Mouse (Mus musculus) midbrain, embryonic 16.5 days (tissue): Measurements from ENCODE around the gene Tspan17. TPM values are rescaled to one million over a fixed set of nuclear protein-coding genes. Genes with fewer than 3 reads are reported as not detected.
"Not testable (repeated sequence)": the region's sequence is repeated elsewhere in the genome, so short reads cannot be mapped to it uniquely, and the experiment has no call there.

Experiments
- ATAC-seq: fragments of 200-750 bp; cut with Nextera tagmentation; 2 replicates; pipeline ENCODE4 v1.8.0; 2017; ENCODE audit warnings: moderate TSS enrichment
- H3K27ac ChIP-seq: fragments of 300-500 bp; sonication (generic); 2 replicates; pipeline ENCODE4 v1.5.1; 2014; ENCODE audit warnings: mild to moderate bottlenecking, low read length, mixed read lengths
- H3K27me3 ChIP-seq: fragments of 300-500 bp; sonication (generic); 2 replicates; pipeline ENCODE4 v1.6.1; 2014; ENCODE audit warnings: low read depth, low read length, mixed read lengths; ENCODE audit not compliant: control insufficient read depth, insufficient read depth
- H3K36me3 ChIP-seq: fragments of 300-500 bp; sonication (generic); 2 replicates; pipeline ENCODE4 v1.6.1; 2014; ENCODE audit warnings: mild to moderate bottlenecking, low read length, moderate library complexity, mixed read lengths; ENCODE audit not compliant: control insufficient read depth, insufficient read depth
- H3K4me1 ChIP-seq: fragments of 300-500 bp; sonication (generic); 2 replicates; pipeline ENCODE4 v1.6.1; 2014; ENCODE audit warnings: mild to moderate bottlenecking, low read length, mixed read lengths; ENCODE audit not compliant: control insufficient read depth, insufficient read depth
- H3K4me2 ChIP-seq: fragments of 300-500 bp; sonication (generic); 2 replicates; pipeline ENCODE4 v1.6.1; 2014; ENCODE audit warnings: mild to moderate bottlenecking, low read length, mixed read lengths
- H3K4me3 ChIP-seq: fragments of 300-500 bp; sonication (generic); 2 replicates; pipeline ENCODE4 v1.5.1; 2014; ENCODE audit warnings: low read depth, mild to moderate bottlenecking, low read length, moderate library complexity, mixed read lengths
- H3K9ac ChIP-seq: fragments of 300-500 bp; sonication (generic); 2 replicates; pipeline ENCODE4 v1.6.1; 2014; ENCODE audit warnings: low read depth, low read length, mixed read lengths
- H3K9me3 ChIP-seq: fragments of 300-500 bp; sonication (generic); replicated peaks from 2 replicates; pipeline ENCODE4 v1.6.1; 2014; ENCODE audit warnings: mild to moderate bottlenecking, low read length, mixed read lengths; ENCODE audit not compliant: control insufficient read depth, poor library complexity, severe bottlenecking
- WGBS: fragments of 180-500 bp; shearing (Covaris S2); extraction: QIAGEN DNeasy Blood & Tissue Kit; methylation state at CpG from one replicate; pipeline ENCODE4 v1.1.7; 2014; 5-methylcytosine and 5-hydroxymethylcytosine counted together
- polyA plus RNA-seq: library from polyadenylated mRNA; unstranded; fragments of >200 nt; fragmentation: Nextera tagmentation; extraction: Ambion mirVana; gene quantifications from 2 replicates; pipeline ENCODE4 v1.2.1, GENCODE M21; 2015

Tspan17 gene
- polyA plus RNA-seq, 1 experiment from 2014 or later, result 67.7 TPM

DNA sequence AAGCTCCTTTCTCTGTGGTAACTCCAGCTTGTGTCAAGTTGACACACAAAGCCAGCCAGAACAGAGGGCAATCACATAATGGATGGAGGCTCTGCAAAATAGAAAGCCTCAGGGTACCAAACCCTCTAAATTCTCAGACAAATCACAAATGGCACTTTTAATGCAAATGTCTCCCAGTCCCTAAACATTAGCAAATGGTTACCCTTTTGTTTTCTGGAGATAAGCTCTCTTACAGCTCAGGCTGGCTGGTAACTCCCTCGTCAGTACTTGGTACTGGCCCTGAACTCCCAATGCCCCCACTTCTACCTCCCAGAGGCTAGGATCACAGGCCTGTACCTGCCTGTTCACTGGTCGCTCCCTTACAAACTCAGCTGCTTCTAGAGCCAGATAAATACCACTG, 5.9 kb upstream of the Tspan17 start:
- Histone ChIP-seq H3K9me3 (no peaks in the 10 kb centered on the region), H3K4me2 (no peak overlapping the region)
- WGBS, result 50% methylated on average over 2 of the region's 2 CpGs

GRCm38 (mm10) chr13:54783698-54784097, 5.5 kb upstream of the Tspan17 start, which contains the start of gene Eif4e1b:
Eif4e1b (plus strand) TSS chr13:54783998.
- Histone ChIP-seq H3K4me2 (no peak within 1 kb of the TSS), H3K9ac (no peak within 1 kb of the TSS), H3K4me3 (no peak within 1 kb of the TSS), H3K9me3 (no peaks in the 10 kb centered on the region), H3K4me1 (no peaks in the 10 kb centered on the region), H3K36me3 (no peaks in the 10 kb centered on the region), H3K27me3 (no peaks in the 10 kb centered on the region), H3K27ac (no peak within 1 kb of the TSS)
- no peak for ATAC-seq
- 85% methylated on average over 4 of the region's 4 CpGs for WGBS

More for the DNA sequence above, 5.9 kb upstream of the Tspan17 start:
- H3K4me3 ChIP-seq, result no peak overlapping the region
- H3K9ac ChIP-seq, result no peak overlapping the region
- no peaks in the 10 kb centered on the region for H3K27me3 ChIP-seq
- ATAC-seq, result no peak
- no peak overlapping the region for H3K27ac ChIP-seq
- no peaks in the 10 kb centered on the region for H3K36me3 ChIP-seq
- H3K4me1 ChIP-seq, result no peaks in the 10 kb centered on the region

GRCm38 (mm10) chr13:54787591-54787990, 1.6 kb upstream of the Tspan17 start:
- WGBS, result 77% methylated on average over 2 of the region's 2 CpGs
- H3K4me2 ChIP-seq, ATAC-seq, H3K27ac ChIP-seq, H3K4me1 ChIP-seq, H3K4me3 ChIP-seq, H3K9me3 ChIP-seq, H3K27me3 ChIP-seq, H3K36me3 ChIP-seq, H3K9ac ChIP-seq: not testable (repeated sequence)

- under 1% methylated on average over 38 of the region's 38 CpGs for WGBS
- H3K4me3 ChIP-seq, result peak overlapping the region; percentile 68
- ATAC-seq, result peak; percentile 66
- H3K27me3 ChIP-seq, result peaks cover 3% of the 10 kb centered on the region
- H3K36me3 ChIP-seq, result no peaks in the 10 kb centered on the region
- H3K4me2 ChIP-seq, result peak overlapping the region; percentile 97
- H3K4me1 ChIP-seq, result no peaks in the 10 kb centered on the region; the same call in 1 of the 2 replicates
- peak overlapping the region; percentile 77 for H3K9ac ChIP-seq
- H3K27ac ChIP-seq, result peak overlapping the region; percentile 32; the same call in 1 of the 2 replicates
- H3K9me3 ChIP-seq, result no peaks in the 10 kb centered on the region
These were observed 602 bp downstream of the Tspan17 start for GRCm38 (mm10) chr13:54789561-54790397.

GRCm38 (mm10) chr13:54792259-54793230, 3.4 kb downstream of the Tspan17 start:
- Histone ChIP-seq H3K27me3 (peaks cover 3% of the 10 kb centered on the region), H3K9ac (no peak overlapping the region), H3K36me3 (no peaks in the 10 kb centered on the region), H3K4me2 (no peak overlapping the region), H3K9me3 (no peaks in the 10 kb centered on the region), H3K4me1 (no peaks in the 10 kb centered on the region; the same call in 1 of the 2 replicates), H3K4me3 (no peak overlapping the region), H3K27ac (no peak overlapping the region)
- ATAC-seq, result no peak
- 22% methylated on average over 21 of the region's 21 CpGs for WGBS

DNA sequence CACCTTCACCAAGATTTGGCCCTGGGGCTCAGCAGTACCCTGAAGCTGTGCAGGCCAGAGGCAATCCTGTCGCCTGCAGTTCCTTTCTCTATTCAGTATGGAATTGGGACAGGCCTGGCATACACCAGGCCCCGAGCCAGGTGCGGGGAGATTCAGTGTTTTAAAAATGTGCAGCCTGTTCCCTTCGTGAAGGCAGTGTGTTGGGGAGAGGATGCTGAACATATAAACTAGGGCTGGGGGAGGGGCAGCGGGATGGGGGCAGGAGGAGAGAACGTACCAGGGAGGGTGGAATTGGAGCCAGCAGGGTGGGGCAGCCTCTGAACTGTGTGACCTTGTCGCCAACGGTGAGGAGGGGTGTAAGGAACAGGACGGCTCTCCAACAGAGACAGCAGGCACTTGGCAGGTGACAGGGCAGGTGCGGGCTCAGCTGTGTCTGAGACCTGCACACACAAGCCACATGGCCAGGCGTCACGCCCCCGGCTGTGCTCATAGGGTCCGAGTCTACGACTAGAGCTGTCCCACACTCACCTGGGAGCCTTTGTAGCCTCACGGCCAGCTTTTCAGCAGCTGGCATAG, 4.9 kb downstream of the Tspan17 start:
- H3K4me2 ChIP-seq, result no peak overlapping the region
- H3K27ac ChIP-seq, result no peak overlapping the region
- no peak overlapping the region for H3K9ac ChIP-seq
- ATAC-seq, result no peak
- 77% methylated on average over 16 of the region's 16 CpGs for WGBS
- no peaks in the 10 kb centered on the region for H3K9me3 ChIP-seq
- H3K4me3 ChIP-seq, result no peak overlapping the region
- H3K36me3 ChIP-seq, result no peaks in the 10 kb centered on the region
- peaks cover 3% of the 10 kb centered on the region for H3K27me3 ChIP-seq
- H3K4me1 ChIP-seq, result no peaks in the 10 kb centered on the region; the same call in 1 of the 2 replicates

- H3K36me3 ChIP-seq, result no peaks in the 10 kb centered on the region
- H3K4me1 ChIP-seq, result no peaks in the 10 kb centered on the region; the same call in 1 of the 2 replicates
- WGBS, result 47% methylated on average over 5 of the region's 5 CpGs
- ATAC-seq, result no peak
- no peak overlapping the region for H3K4me3 ChIP-seq
- peaks cover 3% of the 10 kb centered on the region for H3K27me3 ChIP-seq
- no peak overlapping the region for H3K4me2 ChIP-seq
- no peaks in the 10 kb centered on the region for H3K9me3 ChIP-seq
- no peak overlapping the region for H3K27ac ChIP-seq
- H3K9ac ChIP-seq, result no peak overlapping the region
These were observed 5.7 kb downstream of the Tspan17 start for GRCm38 (mm10) chr13:54794843-54795242.

DNA sequence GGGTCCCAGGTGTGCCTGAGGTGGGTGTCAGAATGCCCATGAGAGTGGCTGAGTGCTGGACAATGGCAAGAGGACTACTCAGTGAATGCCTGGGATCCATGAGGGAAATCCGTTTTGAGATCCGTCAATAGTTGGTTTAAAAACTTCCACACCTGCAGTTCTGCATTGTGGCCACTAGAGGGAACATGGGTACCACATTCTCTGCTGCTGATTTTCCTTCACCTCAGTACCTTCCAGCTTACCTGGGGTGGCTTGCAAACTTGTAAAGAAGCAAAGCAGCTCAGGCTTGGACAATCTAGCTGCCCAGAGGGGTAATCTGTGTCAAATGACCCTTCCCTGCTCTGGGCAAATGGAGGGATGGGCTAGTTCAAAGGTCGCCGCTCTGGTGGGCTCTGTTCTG, 8.2 kb downstream of the Tspan17 start:
- WGBS, result 43% methylated on average over 4 of the region's 4 CpGs
- Histone ChIP-seq H3K27ac (no peak overlapping the region), H3K36me3 (no peaks in the 10 kb centered on the region)

More for the DNA sequence above, 8.2 kb downstream of the Tspan17 start:
- Histone ChIP-seq H3K4me1 (no peaks in the 10 kb centered on the region), H3K9me3 (no peaks in the 10 kb centered on the region), H3K4me3 (no peak overlapping the region), H3K9ac (no peak overlapping the region), H3K27me3 (no peaks in the 10 kb centered on the region; the same call in none of the 2 replicates), H3K4me2 (no peak overlapping the region)
- 0 out of 2 replicates have a peak, but pooled peaks have one; percentile 37 for ATAC-seq
